ENCODE assay signal across 8 mouse cellular contexts in genomic region chr1:180639416-180640401, GRCm38 (mm10). TPM values are rescaled to one million over a fixed set of nuclear protein-coding genes. Genes with fewer than 3 reads are reported as not detected.
A peak's percentile ranks its signal among the peaks of the same experiment; 100 is the strongest.
DNase-seq lines count a peak whose midpoint lies in the region; ATAC-seq lines count a peak whose summit lies in the region.

No protein-coding gene starts in this region.

- ATAC-seq in erythroblast, adult 5-6 weeks (replicated peaks; ENCODE audit: low FRiP score, poor library complexity, severe bottlenecking) = no peak
- no peak for ATAC-seq in hindbrain, embryonic 16.5 days
- ATAC-seq in midbrain, embryonic 13.5 days = no peak
- ATAC-seq in erythroid progenitor cell, adult 5-6 weeks (replicated peaks; ENCODE audit: low FRiP score, poor library complexity, severe bottlenecking) = no peak

- no peaks in the 10 kb centered on the region for H3K27me3 ChIP-seq in erythroblast, embryonic 14.5 days (ENCODE audit: control insufficient read depth)
- H3K27me3 ChIP-seq in hindbrain, embryonic 16.5 days (replicated peaks; ENCODE audit: control insufficient read depth, insufficient read depth, low read length) = no peaks in the 10 kb centered on the region
- no peaks in the 10 kb centered on the region for H3K27me3 ChIP-seq in midbrain, embryonic 13.5 days

- peaks cover 44% of the 10 kb centered on the region for H3K4me1 ChIP-seq in erythroblast, embryonic 14.5 days (ENCODE audit: control insufficient read depth)
- no peaks in the 10 kb centered on the region for H3K4me1 ChIP-seq in brown adipose tissue, adult 24 weeks (ENCODE audit: control insufficient read depth, insufficient read depth, insufficient read length, low read length)
- peaks cover 16% of the 10 kb centered on the region for H3K4me1 ChIP-seq in hindbrain, embryonic 16.5 days (ENCODE audit: control insufficient read depth, insufficient read depth, low read depth, low read length)
- peaks cover 28% of the 10 kb centered on the region for H3K4me1 ChIP-seq in midbrain, embryonic 13.5 days (replicated peaks)

- H3K4me2 ChIP-seq in hindbrain, embryonic 16.5 days (ENCODE audit: low read length) = peak overlapping the region; percentile 93
- peak overlapping the region; percentile 90 for H3K4me2 ChIP-seq in midbrain, embryonic 13.5 days (replicated peaks)

- H3K4me3 ChIP-seq in erythroblast, embryonic 14.5 days (replicated peaks) = peak overlapping the region; percentile 79
- H3K4me3 ChIP-seq in brown adipose tissue, adult 24 weeks (ENCODE audit: insufficient read depth, low read depth, low read length) = peak overlapping the region; percentile 81
- peak overlapping the region; percentile 96 for H3K4me3 ChIP-seq in hindbrain, embryonic 16.5 days (ENCODE audit: low read length)
- peak overlapping the region; percentile 99 for H3K4me3 ChIP-seq in midbrain, embryonic 13.5 days (replicated peaks)

- H3K27ac ChIP-seq in brown adipose tissue, adult 24 weeks (replicated peaks; ENCODE audit: low read depth, low read length) = peak overlapping the region; percentile 51
- H3K27ac ChIP-seq in hindbrain, embryonic 16.5 days (ENCODE audit: low read depth, low read length) = no peak overlapping the region; the same call in 1 of the 2 replicates
- no peak overlapping the region; the same call in 1 of the 2 replicates for H3K27ac ChIP-seq in midbrain, embryonic 13.5 days

- 48% methylated on average over 10 of the region's 10 CpGs for WGBS in hindbrain, embryonic 16.5 days
- 41% methylated on average over 10 of the region's 10 CpGs for WGBS in midbrain, embryonic 13.5 days

- peak overlapping the region; percentile 92 for H3K9ac ChIP-seq in hindbrain, embryonic 16.5 days (ENCODE audit: low read depth, low read length)
- H3K9ac ChIP-seq in midbrain, embryonic 13.5 days (replicated peaks) = peak overlapping the region; percentile 98

- H3K9me3 ChIP-seq in erythroblast, embryonic 14.5 days (ENCODE audit: control insufficient read depth, low read length) = no peaks in the 10 kb centered on the region
- H3K9me3 ChIP-seq in hindbrain, embryonic 16.5 days (ENCODE audit: control insufficient read depth, low read length) = no peaks in the 10 kb centered on the region
- H3K9me3 ChIP-seq in midbrain, embryonic 13.5 days = no peaks in the 10 kb centered on the region

- peaks cover 14% of the 10 kb centered on the region for H3K36me3 ChIP-seq in erythroblast, embryonic 14.5 days (ENCODE audit: control insufficient read depth)
- H3K36me3 ChIP-seq in hindbrain, embryonic 16.5 days (ENCODE audit: control insufficient read depth, insufficient read depth, low read length) = no peaks in the 10 kb centered on the region
- H3K36me3 ChIP-seq in midbrain, embryonic 13.5 days = 0 out of 2 replicates have a peak, but pooled peaks cover 2% of the 10 kb centered on the region

- no peak for DNase-seq in frontal cortex, adult 2 months (ENCODE audit: extremely low spot score in 1 of 2, low spot score in 1 of 2)
- DNase-seq in adipocyte (ENCODE audit: low spot score) = no peak

RNA-seq across cellular contexts. Expression of gene Lin9, which starts 1.2 kb away (rescaled TPM):
- polyA plus RNA-seq in erythroblast, embryonic 14.5 days (2012) = 0.18 and 0.36 TPM in 2 replicates
- total RNA-seq in erythroblast, adult 5-6 weeks (2015; ENCODE audit: low replicate concordance) = 4.4 and 15.0 TPM in 2 replicates
- total RNA-seq in erythroblast, adult 5-6 weeks (2017; ENCODE audit: low replicate concordance) = 16.1 and 16.6 TPM in 2 replicates
- 3.4 and 5.9 TPM in 2 replicates for polyA plus RNA-seq in brown adipose tissue, adult 24 weeks (2012; ENCODE audit: insufficient read depth, insufficient read length, missing spikeins)
- polyA plus RNA-seq in hindbrain, embryonic 16.5 days (2015; fragmentation: Nextera tagmentation; extraction: Ambion mirVana) = 7.8 and 9.1 TPM in 2 replicates
- polyA plus RNA-seq in midbrain, embryonic 13.5 days (2015; fragmentation: Nextera tagmentation; extraction: Ambion mirVana) = 17.1 and 19.1 TPM in 2 replicates
- total RNA-seq in erythroid progenitor cell, adult 5-6 weeks (2015; ENCODE audit: low replicate concordance) = 84.3 and 95.2 TPM in 2 replicates
- total RNA-seq in erythroid progenitor cell, adult 5-6 weeks (2017; ENCODE audit: low replicate concordance) = 62.6 and 87.4 TPM in 2 replicates
- polyA plus RNA-seq in frontal cortex, adult 2 months (2012; rRNA removed) = 3.2 and 3.4 TPM in 2 replicates

RNA-seq across cellular contexts. Expression of gene Mixl1, which starts 57.1 kb away (rescaled TPM):
- polyA plus RNA-seq in erythroblast, embryonic 14.5 days (2012) = not detected in 2 replicates
- not detected in 2 replicates for total RNA-seq in erythroblast, adult 5-6 weeks (2015; ENCODE audit: low replicate concordance)
- 0.28 TPM in 1 of 2 replicates, not detected in the other for total RNA-seq in erythroblast, adult 5-6 weeks (2017; ENCODE audit: low replicate concordance)
- not detected in 2 replicates for polyA plus RNA-seq in brown adipose tissue, adult 24 weeks (2012; ENCODE audit: insufficient read depth, insufficient read length, missing spikeins)
- polyA plus RNA-seq in hindbrain, embryonic 16.5 days (2015; fragmentation: Nextera tagmentation; extraction: Ambion mirVana) = not detected in 2 replicates
- not detected in 2 replicates for polyA plus RNA-seq in midbrain, embryonic 13.5 days (2015; fragmentation: Nextera tagmentation; extraction: Ambion mirVana)
- total RNA-seq in erythroid progenitor cell, adult 5-6 weeks (2015; ENCODE audit: low replicate concordance) = not detected in 2 replicates
- total RNA-seq in erythroid progenitor cell, adult 5-6 weeks (2017; ENCODE audit: low replicate concordance) = not detected in 2 replicates
- not detected in 2 replicates for polyA plus RNA-seq in frontal cortex, adult 2 months (2012; rRNA removed)
